Mouse (Mus musculus): ENCODE data around the gene Gm13305. TPM values are rescaled to one million over a fixed set of nuclear protein-coding genes. Genes with fewer than 3 reads are reported as not detected.
"Not testable (repeated sequence)": the region's sequence is repeated elsewhere in the genome, so short reads cannot be mapped to it uniquely, and the experiment has no call there.

Gm13305 gene
- not detected for total RNA-seq (2021)

DNA sequence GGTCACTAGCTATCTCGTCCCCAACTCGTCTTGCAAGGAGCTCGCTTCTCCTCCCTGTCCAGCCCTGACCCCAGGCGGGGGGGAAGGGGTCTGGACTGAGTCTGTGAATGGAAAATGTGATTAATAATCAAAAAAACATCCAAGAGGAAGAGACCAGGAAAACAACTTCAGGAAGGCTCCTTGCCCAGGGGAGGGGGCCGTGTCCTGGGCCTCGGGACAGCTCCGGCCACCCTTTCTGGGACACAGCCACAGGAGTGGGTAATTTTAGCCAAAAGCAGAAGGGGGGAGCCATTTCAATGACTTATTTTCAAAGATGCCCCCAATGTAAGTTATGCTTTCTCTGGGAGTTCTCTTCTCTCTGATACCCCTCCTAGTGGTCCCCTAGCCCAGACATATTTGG, at the start of gene Gm13305:
Gene Gm13305 (minus strand): TSS at position 101 of the 400 bp plus-strand sequence.
- DNase-seq; intact Hi-C loops (cut with DNase I): not testable (repeated sequence)

DNA sequence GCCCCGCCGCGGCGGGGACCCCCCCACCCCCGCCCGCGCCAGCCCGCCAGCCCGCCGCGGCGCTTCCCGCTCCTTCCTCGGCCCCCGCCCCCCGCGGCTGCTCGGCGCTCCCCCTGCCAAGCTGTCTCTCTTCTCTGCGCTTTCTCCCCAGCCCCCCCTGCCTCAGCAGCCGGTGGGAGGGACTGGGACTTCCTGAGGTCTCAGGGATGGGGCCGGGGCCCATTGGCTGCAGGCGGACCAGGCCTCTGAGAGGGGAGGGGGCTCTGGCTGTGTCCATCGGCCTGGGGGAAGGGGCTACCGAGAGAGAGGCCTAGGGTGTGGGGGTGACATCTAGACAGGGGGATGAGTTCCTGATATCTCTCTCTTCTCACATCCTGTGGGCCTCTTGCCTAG, 16.6 kb upstream of the Gm13305 start:
- DNase-seq; intact Hi-C loops (cut with DNase I): not testable (repeated sequence)

DNA sequence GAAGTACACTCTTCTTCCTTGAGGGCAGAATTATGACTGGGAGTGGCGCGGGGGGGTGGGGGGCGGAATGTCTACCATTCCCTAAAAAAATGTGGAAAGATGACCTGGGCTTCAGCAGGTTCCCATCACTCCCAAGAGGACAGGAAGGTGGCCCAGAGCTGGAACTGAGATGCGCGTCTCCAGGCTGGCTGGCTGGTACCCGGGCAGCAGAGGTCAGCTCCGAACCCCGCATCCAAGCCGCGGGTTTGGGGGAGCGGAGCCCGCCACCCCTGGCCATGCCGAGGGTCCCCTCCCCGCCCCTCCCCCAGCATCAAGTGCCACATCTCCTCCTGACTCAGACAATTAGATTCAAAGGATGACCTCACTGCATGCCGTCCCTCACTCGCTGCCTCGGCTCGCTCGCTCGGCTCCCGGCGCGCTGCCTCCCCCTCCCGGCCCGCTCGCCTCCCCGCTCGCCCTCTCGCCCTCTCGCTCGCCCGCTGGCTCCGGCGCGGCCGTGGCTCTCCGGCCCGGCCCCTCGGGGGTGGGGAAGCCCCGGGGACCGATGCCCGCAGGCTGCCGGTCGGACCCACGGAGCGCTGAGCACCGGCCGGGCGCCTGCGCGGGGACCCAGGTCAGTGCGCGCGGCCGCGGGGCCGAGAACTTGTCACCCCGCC, 16.0 kb upstream of the Gm13305 start:
- intact Hi-C loops (cut with DNase I); DNase-seq: not testable (repeated sequence)

DNA sequence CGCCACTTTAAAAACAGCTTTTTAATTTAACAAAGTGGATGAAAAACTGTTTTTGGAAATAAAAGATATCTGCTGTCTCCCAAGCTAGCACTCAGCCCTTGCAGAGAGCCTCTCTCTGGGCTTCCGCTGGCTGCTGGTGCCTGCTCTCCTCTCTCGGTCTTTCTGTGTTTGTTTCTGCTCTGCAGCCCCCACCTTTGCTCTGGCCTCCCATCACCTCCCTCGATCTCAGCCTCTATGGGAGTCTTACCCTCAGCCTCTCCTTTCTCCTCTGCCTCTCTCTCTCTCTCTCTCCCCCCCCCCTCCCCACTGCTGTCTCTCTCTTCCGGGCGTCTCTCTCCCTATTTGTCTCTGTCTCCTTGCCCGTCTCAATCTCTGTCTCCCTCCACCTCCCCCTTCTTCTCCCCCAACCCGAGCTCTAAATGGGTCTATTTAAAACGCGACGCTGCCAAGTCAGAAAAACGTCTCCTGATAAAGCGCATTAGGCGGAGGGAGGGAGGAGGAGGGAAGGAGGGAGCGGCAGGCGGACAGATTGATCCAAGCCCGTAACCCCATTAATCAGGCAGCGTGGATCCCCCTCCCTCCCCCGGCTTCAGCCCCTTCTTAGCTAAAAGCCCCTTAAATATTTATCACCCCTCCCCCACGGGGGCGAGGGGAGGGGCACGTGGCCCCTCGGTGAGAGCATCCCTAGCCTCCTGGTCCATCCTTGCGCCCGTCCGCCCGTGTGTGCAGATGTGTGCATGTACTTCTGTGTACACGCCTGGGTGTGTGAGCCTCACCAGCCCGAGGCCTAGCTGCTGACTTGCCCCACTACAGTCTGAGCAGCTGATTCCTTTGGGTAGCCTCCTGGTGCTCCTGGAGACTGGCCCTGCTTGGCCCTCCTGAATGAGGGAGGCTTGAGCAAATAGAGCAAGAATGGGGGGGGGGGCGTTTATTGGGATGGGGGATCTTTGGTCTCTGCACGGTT, 15.1 kb upstream of the Gm13305 start:
- DNase-seq; intact Hi-C loops (cut with DNase I): not testable (repeated sequence)

DNA sequence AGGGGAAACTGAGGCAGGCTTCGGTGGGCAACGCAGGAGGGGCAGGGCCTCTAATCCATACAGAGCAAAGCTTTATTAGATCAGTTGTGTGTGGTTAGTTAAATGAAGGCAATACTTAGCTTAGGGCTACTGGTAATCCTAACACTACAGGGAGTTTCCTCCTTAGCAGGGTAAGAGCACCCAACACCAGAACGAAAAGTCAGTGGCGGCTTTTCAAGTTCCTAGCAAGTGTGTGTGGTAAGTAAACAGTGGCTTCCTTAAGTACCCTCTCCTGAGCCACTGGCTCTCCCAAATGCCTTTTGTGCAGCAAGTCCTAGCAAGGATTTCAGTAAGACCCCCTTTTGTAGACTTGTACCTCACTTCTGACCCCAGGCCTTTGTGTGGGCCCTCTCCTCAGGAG, 9.8 kb upstream of the Gm13305 start:
- DNase-seq; intact Hi-C loops (cut with DNase I): not testable (repeated sequence)

DNA sequence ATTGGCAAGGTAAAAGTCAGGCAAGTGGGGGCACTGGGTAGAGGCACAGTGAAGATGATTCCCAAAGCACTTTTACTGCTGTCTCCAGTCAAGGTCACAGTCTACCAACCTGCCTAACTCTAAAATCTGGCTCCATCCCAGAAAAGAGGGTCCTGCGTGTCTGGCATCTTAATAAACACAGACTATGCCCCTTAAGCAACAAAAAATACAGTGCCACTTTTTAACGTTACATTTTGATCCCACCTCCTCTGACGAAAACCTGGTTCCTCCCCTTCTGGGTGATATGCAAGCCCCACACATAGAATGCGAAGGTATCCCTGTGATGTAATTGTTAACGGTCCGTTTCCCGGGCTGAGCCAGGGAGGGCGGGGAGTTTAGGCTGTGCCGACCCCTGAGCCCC, 15.3 kb downstream of the Gm13305 start, which contains the start of gene Gm13306:
Gene Gm13306 (plus strand): TSS at position 301 of the 400 bp plus-strand sequence.
- DNase-seq; intact Hi-C loops (cut with DNase I): not testable (repeated sequence)

DNA sequence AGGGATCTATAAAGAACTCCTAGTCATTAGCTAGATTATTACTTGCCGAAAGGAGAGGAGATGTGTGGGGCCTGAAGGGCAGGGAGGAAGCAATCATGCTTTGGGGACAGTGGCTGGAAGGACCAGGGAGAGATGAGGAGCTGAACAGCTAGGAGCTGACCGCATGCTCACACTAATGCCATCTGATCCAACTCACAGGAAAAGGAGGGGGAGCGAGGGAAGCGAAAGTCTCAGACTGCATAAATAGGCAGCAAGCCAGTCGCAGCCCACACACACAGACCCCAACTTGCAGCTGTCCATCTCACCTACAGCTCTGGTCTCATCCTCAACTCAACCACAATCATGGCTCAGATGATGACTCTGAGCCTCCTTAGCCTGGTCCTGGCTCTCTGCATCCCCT, 53.9 kb downstream of the Gm13305 start, which contains the start of gene Gm13304:
Gene Gm13304 (plus strand): TSS at position 301 of the 400 bp plus-strand sequence.
- intact Hi-C loops (cut with DNase I); DNase-seq: not testable (repeated sequence)

Other genes starting within 250 kb of the Gm13305 start
- gene Gm20878, start 227.0 kb downstream of the Gm13305 start, total RNA-seq (2021), result under 1 TPM; 0.45 to 0.69 TPM
- gene Fam205a4, start 202.5 kb downstream of the Gm13305 start, total RNA-seq (2021), result under 1 TPM in 1 of 2 experiments, not detected in 1; 0.07 TPM
- not detected for gene Gm21093, start 133.9 kb downstream of the Gm13305 start, total RNA-seq (2021)
- gene Gm3893, start 77.4 kb downstream of the Gm13305 start, total RNA-seq (2021), result not detected
- 10 to 100 TPM; 11.9 to 12.6 TPM for gene Gm13304, start 53.8 kb downstream of the Gm13305 start, total RNA-seq (2021)
- gene Gm13306, start 15.2 kb downstream of the Gm13305 start, total RNA-seq (2021), result not detected
- under 1 TPM; 0.12 to 0.41 TPM for gene Gm10600, start 72.0 kb upstream of the Gm13305 start, total RNA-seq (2021)
- gene Ccl21b, start 87.2 kb upstream of the Gm13305 start, total RNA-seq (2021), result not detected
- gene Gm21953, start 125.7 kb upstream of the Gm13305 start, total RNA-seq (2021), result not detected
- under 1 TPM in 1 of 2 experiments, not detected in 1; 0.07 TPM for gene Fam205a3, start 149.7 kb upstream of the Gm13305 start, total RNA-seq (2021)